Mouse (Mus musculus) bone marrow macrophage, adult 2 months (primary cell): ENCODE results near the gene Hkdc1.

ENCODE experiments used
- CTCF ChIP-seq: IDR thresholded peaks from 2 replicates; pipeline ENCODE4 v1.5.1; 2012; ENCODE audit warnings: low read depth, mild to moderate bottlenecking, low read length, moderate library complexity
- POLR2A ChIP-seq: IDR thresholded peaks from 2 replicates; pipeline ENCODE4 v1.6.1; 2012; ENCODE audit warnings: mild to moderate bottlenecking, low read depth, low read length, borderline replicate concordance

DNA sequence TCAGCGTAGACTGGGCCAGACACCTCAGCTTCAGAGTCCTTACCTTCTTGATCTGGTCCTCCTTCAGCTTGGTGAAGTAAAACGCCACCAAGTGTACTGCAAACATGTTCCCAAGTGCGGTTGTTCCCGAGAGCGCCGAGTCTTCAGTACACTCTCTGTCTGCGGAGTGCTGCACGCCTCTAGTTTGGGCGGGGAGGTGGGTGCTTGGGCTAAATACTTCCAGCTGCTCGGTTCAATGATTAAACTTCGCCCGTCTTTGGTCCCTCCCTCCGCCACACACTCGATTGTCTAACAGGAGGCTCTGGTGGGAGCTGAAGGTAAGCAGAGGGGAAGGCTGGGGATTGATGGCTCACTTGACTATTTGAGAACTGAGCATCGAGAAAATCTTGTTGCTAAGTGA lies at the start of gene Hkdc1:
- TF ChIP-seq CTCF (no peak), POLR2A (no peak)
